Comparison of ENCODE assay signal across 26 mouse cellular contexts in genomic region chr2:77059596-77059995, GRCm38 (mm10).
DNase-seq lines count a peak whose midpoint lies in the region; ATAC-seq and TF ChIP-seq lines count a peak whose summit lies in the region.
"Had no signal": no experiment of that assay in that cellular context is flagged by ENCODE, and none has a peak within 500 bp of the region (broad histone marks: within the 10 kb centered on the region; RNA-seq: fewer than 3 reads in every experiment).

No protein-coding gene starts in this region.

- 44% methylated on average over 8 of the region's 8 CpGs for WGBS in heart, postnatal 0 days

- H3K27ac ChIP-seq in heart, postnatal 0 days (ENCODE audit: low read depth) = peak overlapping the region; percentile 41
- H3K27ac ChIP-seq: embryonic facial prominence, embryonic 15.5 days; kidney, embryonic 15.5 days; limb, embryonic 13.5 days; liver, embryonic 12.5 days; midbrain, embryonic 10.5 days had no signal

- H3K36me3 ChIP-seq in heart, postnatal 0 days (replicated peaks; ENCODE audit: control insufficient read depth, insufficient read depth, low read length) = peaks cover 40% of the 10 kb centered on the region
- H3K36me3 ChIP-seq: embryonic facial prominence, embryonic 15.5 days; kidney, embryonic 15.5 days; limb, embryonic 13.5 days; liver, embryonic 12.5 days; midbrain, embryonic 10.5 days had no signal

- ATAC-seq in heart, postnatal 0 days (ENCODE audit: insufficient read depth, low read depth) = no peak
- ATAC-seq: activated CD4-positive, CD25-positive, alpha-beta regulatory T cell, adult 4 months; forebrain, embryonic 16.5 days; liver, embryonic 12.5 days had no signal

- H3K9me3 ChIP-seq in heart, postnatal 0 days (replicated peaks; ENCODE audit: control insufficient read depth, low read length) = no peaks in the 10 kb centered on the region
- H3K9me3 ChIP-seq: embryonic facial prominence, embryonic 15.5 days; kidney, embryonic 15.5 days; limb, embryonic 13.5 days; liver, embryonic 12.5 days; midbrain, embryonic 10.5 days had no signal

- DNase-seq in heart, postnatal 0 days (ENCODE audit: low spot score) = no peak
- DNase-seq in heart, postnatal 4 days = no peak
- DNase-seq in testis, postnatal 14 days (ENCODE audit: low spot score) = peak; percentile 28
- DNase-seq in testis, postnatal 10 days (ENCODE audit: low spot score) = no peak
- peak; percentile 57 for DNase-seq in WW6 (ENCODE audit: low read depth, low spot score)
- no peak for DNase-seq in embryo, embryonic 10.5 days (ENCODE audit: low spot score)
- DNase-seq in left cerebral cortex, adult 18-20 months (ENCODE audit: low spot score in 2 of 2) = no peak
- DNase-seq: adrenal gland, adult 8-10 months; cerebellum, adult 2 months; cerebellum, postnatal 25 days; gastrocnemius, postnatal 14 days; heart, adult 11 months; heart, postnatal 10 days; kidney, adult 11 months; kidney, postnatal 4 days; lung, adult 18-20 months; lung, postnatal 10 days; right cerebral cortex, postnatal 14 days; thymus, postnatal 14 days had no signal

- no peak overlapping the region for H3K4me2 ChIP-seq in heart, postnatal 0 days (ENCODE audit: low read depth, low read length)
- H3K4me2 ChIP-seq: embryonic facial prominence, embryonic 15.5 days; kidney, embryonic 15.5 days; limb, embryonic 13.5 days; liver, embryonic 12.5 days had no signal

- H3K4me1 ChIP-seq in heart, postnatal 0 days (ENCODE audit: control insufficient read depth, insufficient read depth) = no peaks in the 10 kb centered on the region; the same call in 1 of the 2 replicates
- H3K4me1 ChIP-seq: embryonic facial prominence, embryonic 15.5 days; kidney, embryonic 15.5 days; limb, embryonic 13.5 days; liver, embryonic 12.5 days had no signal

- H3K27me3 ChIP-seq in heart, postnatal 0 days (ENCODE audit: control insufficient read depth, insufficient read depth, low read length) = no peaks in the 10 kb centered on the region
- H3K27me3 ChIP-seq: embryonic facial prominence, embryonic 15.5 days; kidney, embryonic 15.5 days; limb, embryonic 13.5 days; liver, embryonic 12.5 days had no signal

- no peak overlapping the region for H3K9ac ChIP-seq in heart, postnatal 0 days (replicated peaks; ENCODE audit: low read depth, low read length)
- H3K9ac ChIP-seq: embryonic facial prominence, embryonic 15.5 days; kidney, embryonic 15.5 days; limb, embryonic 13.5 days; liver, embryonic 12.5 days had no signal

- H3K4me3 ChIP-seq in heart, postnatal 0 days (ENCODE audit: low read depth, low read length) = no peak overlapping the region
- H3K4me3 ChIP-seq: embryonic facial prominence, embryonic 15.5 days; kidney, embryonic 15.5 days; limb, embryonic 13.5 days; liver, embryonic 12.5 days; midbrain, embryonic 10.5 days had no signal

- TF ChIP-seq CTCF in heart, postnatal 0 days (IDR thresholded peaks at IDR 0.05; ENCODE audit: low read depth) = no peak

- no peak for TF ChIP-seq EP300 in heart, postnatal 0 days (IDR thresholded peaks at IDR 0.05; ENCODE audit: low read depth)

Comparison
In these comparisons a context has a peak if more than half of its experiments do, and no peak if none do; other contexts are left out.
1. DNase-seq: peak in testis, postnatal 14 days (single experiment) and WW6 (single experiment); none in heart, postnatal 0 days (single experiment), heart, postnatal 4 days (single experiment), testis, postnatal 10 days (single experiment), embryo, embryonic 10.5 days (single experiment) and left cerebral cortex, adult 18-20 months (0 of 2).